Mouse (Mus musculus): Measurements from ENCODE around the gene Atg7.

The Atg7 gene

GRCm38 (mm10) chr6:114851688-114852087 lies 208.8 kb downstream of the Atg7 start:
- no peak for DNase-seq (ENCODE audit: low read depth, low spot score)

- no peak for DNase-seq (ENCODE audit: low read depth, low spot score)
Measured at GRCm38 (mm10) chr6:114852739-114853138, 209.8 kb downstream of the Atg7 start.

GRCm38 (mm10) chr6:114854368-114854767 lies 211.5 kb downstream of the Atg7 start:
- DNase-seq (ENCODE audit: low read depth, low spot score) = peak; percentile 47

GRCm38 (mm10) chr6:114855644-114856043 lies 212.7 kb downstream of the Atg7 start:
- DNase-seq (ENCODE audit: low read depth, low spot score) = no peak

GRCm38 (mm10) chr6:114856501-114856900 lies 213.6 kb downstream of the Atg7 start:
- DNase-seq (ENCODE audit: low read depth, low spot score) = no peak

- DNase-seq (ENCODE audit: low read depth, low spot score) = no peak
Measured at GRCm38 (mm10) chr6:114857996-114858721, 215.3 kb downstream of the Atg7 start.

- no peak for DNase-seq (ENCODE audit: low read depth, low spot score)
Measured at GRCm38 (mm10) chr6:114858722-114859053, 215.8 kb downstream of the Atg7 start.

- no peak for DNase-seq (ENCODE audit: low read depth, low spot score)
Measured at GRCm38 (mm10) chr6:114860677-114861568, 218.0 kb downstream of the Atg7 start.

- no peak for DNase-seq (ENCODE audit: low read depth, low spot score)
Measured at GRCm38 (mm10) chr6:114861591-114861990, 218.7 kb downstream of the Atg7 start.

GRCm38 (mm10) chr6:114862046-114862445 lies 219.1 kb downstream of the Atg7 start:
- no peak for DNase-seq (ENCODE audit: low read depth, low spot score)

GRCm38 (mm10) chr6:114863501-114863900 lies 220.6 kb downstream of the Atg7 start:
- DNase-seq (ENCODE audit: low read depth, low spot score) = no peak

- DNase-seq (ENCODE audit: low read depth, low spot score) = no peak
Measured at GRCm38 (mm10) chr6:114864421-114864820, 221.5 kb downstream of the Atg7 start.

- no peak for DNase-seq (ENCODE audit: low read depth, low spot score)
Measured at GRCm38 (mm10) chr6:114866078-114866477, 223.2 kb downstream of the Atg7 start.

GRCm38 (mm10) chr6:114866619-114867018 lies 223.7 kb downstream of the Atg7 start:
- DNase-seq (ENCODE audit: low read depth, low spot score) = no peak

GRCm38 (mm10) chr6:114868656-114869055 lies 225.8 kb downstream of the Atg7 start:
- DNase-seq (ENCODE audit: low read depth, low spot score) = no peak

- no peak for DNase-seq (ENCODE audit: low read depth, low spot score)
Measured at GRCm38 (mm10) chr6:114869501-114870076, 226.7 kb downstream of the Atg7 start.

- peak; percentile 58 for DNase-seq (ENCODE audit: low read depth, low spot score)
Measured at GRCm38 (mm10) chr6:114871010-114871660, 228.2 kb downstream of the Atg7 start.

GRCm38 (mm10) chr6:114873808-114874137 lies 230.9 kb downstream of the Atg7 start:
- DNase-seq (ENCODE audit: low read depth, low spot score) = no peak

- peak; percentile 36 for DNase-seq (ENCODE audit: low read depth, low spot score)
Measured at GRCm38 (mm10) chr6:114874138-114874928, 231.4 kb downstream of the Atg7 start.

- peak; percentile 87 for DNase-seq (ENCODE audit: low read depth, low spot score)
Measured at GRCm38 (mm10) chr6:114875018-114875558, 232.2 kb downstream of the Atg7 start.

GRCm38 (mm10) chr6:114876033-114876432 lies 233.1 kb downstream of the Atg7 start:
- no peak for DNase-seq (ENCODE audit: low read depth, low spot score)

All from ZHBTc4 (cell line).